Mouse (Mus musculus): Measurements from ENCODE around the gene Hip1r.

Gene Hip1r

GRCm38 (mm10) chr5:123974179-123974485 is 704 bp downstream of the Hip1r start:
- DNase-seq (ENCODE audit: low read depth), result peak; percentile 66

- DNase-seq (ENCODE audit: low read depth), result peak; percentile 89
Measured at GRCm38 (mm10) chr5:123974616-123975111, 1.2 kb downstream of the Hip1r start.

GRCm38 (mm10) chr5:123975668-123976180 is 2.3 kb downstream of the Hip1r start:
- DNase-seq (ENCODE audit: low read depth), result peak; percentile 60

GRCm38 (mm10) chr5:123977231-123977630 is 3.8 kb downstream of the Hip1r start:
- no peak for DNase-seq (ENCODE audit: low read depth)

- DNase-seq (ENCODE audit: low read depth), result no peak
Measured at GRCm38 (mm10) chr5:123978131-123978530, 4.7 kb downstream of the Hip1r start.

- no peak for DNase-seq (ENCODE audit: low read depth)
Measured at GRCm38 (mm10) chr5:123979221-123979979, 6.0 kb downstream of the Hip1r start.

- DNase-seq (ENCODE audit: low read depth), result no peak
Measured at GRCm38 (mm10) chr5:123979980-123980369, 6.5 kb downstream of the Hip1r start.

- DNase-seq (ENCODE audit: low read depth), result peak; percentile 64
Measured at GRCm38 (mm10) chr5:123980521-123981249, 7.3 kb downstream of the Hip1r start.

GRCm38 (mm10) chr5:123981250-123981554 is 7.8 kb downstream of the Hip1r start:
- DNase-seq (ENCODE audit: low read depth), result no peak

GRCm38 (mm10) chr5:123982838-123983237 is 9.4 kb downstream of the Hip1r start:
- no peak for DNase-seq (ENCODE audit: low read depth)

- no peak for DNase-seq (ENCODE audit: low read depth)
Measured at GRCm38 (mm10) chr5:123985434-123985833, 12.0 kb downstream of the Hip1r start.

- DNase-seq (ENCODE audit: low read depth), result no peak
Measured at GRCm38 (mm10) chr5:123986925-123987324, 13.5 kb downstream of the Hip1r start.

GRCm38 (mm10) chr5:123987511-123987910 is 14.1 kb downstream of the Hip1r start:
- DNase-seq (ENCODE audit: low read depth), result no peak

- no peak for DNase-seq (ENCODE audit: low read depth)
Measured at GRCm38 (mm10) chr5:123989941-123990885, 16.8 kb downstream of the Hip1r start.

- DNase-seq (ENCODE audit: low read depth), result no peak
Measured at GRCm38 (mm10) chr5:123991321-123991720, 17.9 kb downstream of the Hip1r start.

- DNase-seq (ENCODE audit: low read depth), result no peak
Measured at GRCm38 (mm10) chr5:123992193-123992637, 18.8 kb downstream of the Hip1r start.

- DNase-seq (ENCODE audit: low read depth), result peak; percentile 86
Measured at GRCm38 (mm10) chr5:123992794-123993193, 19.4 kb downstream of the Hip1r start.

GRCm38 (mm10) chr5:123993263-123994036 is 20.0 kb downstream of the Hip1r start:
- no peak for DNase-seq (ENCODE audit: low read depth)

- no peak for DNase-seq (ENCODE audit: low read depth)
Measured at GRCm38 (mm10) chr5:123994468-123994867, 21.0 kb downstream of the Hip1r start.

GRCm38 (mm10) chr5:123995388-123995787 is 22.0 kb downstream of the Hip1r start:
- DNase-seq (ENCODE audit: low read depth), result no peak

GRCm38 (mm10) chr5:123996194-123996593 is 22.8 kb downstream of the Hip1r start:
- no peak for DNase-seq (ENCODE audit: low read depth)
